Mouse (Mus musculus) ES-E14 (cell line): Measurements from ENCODE around the gene Rps27l.

Experiments
- CHD2 ChIP-seq: IDR thresholded peaks from 2 replicates; pipeline ENCODE4 v1.6.1; 2014; ENCODE audit warnings: mild to moderate bottlenecking, low read depth, low read length, inconsistent platforms
- HCFC1 ChIP-seq: IDR thresholded peaks from 2 replicates; pipeline ENCODE4 v1.6.1; 2012; ENCODE audit warnings: low read length, inconsistent platforms, borderline replicate concordance; ENCODE audit not compliant: insufficient read depth
- MAFK ChIP-seq: IDR thresholded peaks from 2 replicates; pipeline ENCODE4 v1.6.1; 2014; ENCODE audit warnings: mild to moderate bottlenecking, low read depth, low read length, inconsistent platforms; ENCODE audit not compliant: insufficient read depth
- ZC3H11A ChIP-seq: IDR thresholded peaks from 2 replicates; pipeline ENCODE4 v1.6.1; 2012; ENCODE audit warnings: low read depth, mild to moderate bottlenecking, inconsistent platforms, low read length, borderline replicate concordance
- ZNF384 ChIP-seq: IDR thresholded peaks from 2 replicates; pipeline ENCODE4 v1.6.1; 2012; ENCODE audit warnings: low read depth, low read length, inconsistent platforms

DNA sequence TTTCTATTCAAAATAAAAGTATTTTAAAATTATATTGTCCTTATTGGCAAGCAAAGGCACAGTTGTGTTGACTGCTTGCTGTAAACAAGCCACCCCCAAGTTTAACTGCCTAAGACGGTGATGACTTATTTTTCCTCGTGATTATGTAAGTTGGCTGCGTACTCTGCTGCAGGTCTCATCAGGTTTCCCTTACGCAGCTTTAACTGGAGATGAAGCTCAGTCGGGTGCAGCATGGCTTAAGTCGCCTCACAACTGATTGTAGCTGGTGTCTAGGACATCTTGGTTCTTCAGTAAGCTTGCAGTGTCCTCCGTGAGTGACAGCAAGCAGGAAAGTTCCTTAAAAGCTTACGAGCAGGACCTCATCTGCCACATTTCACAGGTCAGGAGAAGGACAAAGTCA, 6.4 kb downstream of the Rps27l start:
- TF ChIP-seq MAFK, result no peak
- no peak for TF ChIP-seq HCFC1
- no peak for TF ChIP-seq ZC3H11A
- no peak for TF ChIP-seq CHD2
- no peak for TF ChIP-seq ZNF384
